Mouse (Mus musculus) heart, postnatal 0 days (tissue): ENCODE data around the gene Ubtf. TPM values are rescaled to one million over a fixed set of nuclear protein-coding genes. Genes with fewer than 3 reads are reported as not detected.

ENCODE experiments used
- ATAC-seq: fragments of 200-750 bp; cut with Nextera tagmentation; 2 replicates; pipeline ENCODE4 v1.8.0; 2017; ENCODE audit warnings: low read depth, moderate number of reproducible peaks, moderate library complexity; ENCODE audit not compliant: insufficient read depth
- DNase-seq: peaks from one replicate; pipeline ENCODE4 v3.0.0-alpha.2; 2016; ENCODE audit warnings: low spot score
- H3K27ac ChIP-seq: fragments of 300-500 bp; sonication (generic); 2 replicates; pipeline ENCODE4 v1.5.1; 2014; ENCODE audit warnings: low read depth, mild to moderate bottlenecking
- H3K27me3 ChIP-seq: fragments of 300-500 bp; sonication (generic); 2 replicates; pipeline ENCODE4 v1.6.1; 2014; ENCODE audit warnings: low read length, mixed read lengths; ENCODE audit not compliant: control insufficient read depth, insufficient read depth
- H3K36me3 ChIP-seq: fragments of 300-500 bp; sonication (generic); replicated peaks from 2 replicates; pipeline ENCODE4 v1.6.1; 2014; ENCODE audit warnings: low read length, mixed read lengths; ENCODE audit not compliant: control insufficient read depth, insufficient read depth
- H3K4me1 ChIP-seq: fragments of 300-500 bp; sonication (generic); 2 replicates; pipeline ENCODE4 v1.6.1; 2014; ENCODE audit warnings: antibody characterized with exemption; ENCODE audit not compliant: control insufficient read depth, insufficient read depth
- H3K4me2 ChIP-seq: fragments of 300-500 bp; sonication (generic); 2 replicates; pipeline ENCODE4 v1.6.1; 2014; ENCODE audit warnings: low read depth, mild to moderate bottlenecking, low read length, moderate library complexity
- H3K4me3 ChIP-seq: fragments of 300-500 bp; sonication (generic); 2 replicates; pipeline ENCODE4 v1.5.1; 2014; ENCODE audit warnings: low read depth, low read length
- H3K9ac ChIP-seq: fragments of 300-500 bp; sonication (generic); replicated peaks from 2 replicates; pipeline ENCODE4 v1.6.1; 2014; ENCODE audit warnings: low read depth, low read length, mixed read lengths
- H3K9me3 ChIP-seq: fragments of 300-500 bp; sonication (generic); replicated peaks from 2 replicates; pipeline ENCODE4 v1.6.1; 2016; ENCODE audit warnings: low read length; ENCODE audit not compliant: control insufficient read depth
- CTCF ChIP-seq: IDR thresholded peaks from 2 replicates; pipeline ENCODE4 v1.5.1; 2016; ENCODE audit warnings: antibody characterized with exemption, control low read depth, low read depth
- EP300 ChIP-seq: IDR thresholded peaks from 2 replicates; pipeline ENCODE4 v1.6.1; 2016; ENCODE audit warnings: antibody characterized with exemption, low read depth
- WGBS: fragments of 180-500 bp; shearing (Covaris S2); extraction: QIAGEN DNeasy Blood & Tissue Kit; methylation state at CpG from one replicate; pipeline ENCODE4 v1.1.7; 2014; 5-methylcytosine and 5-hydroxymethylcytosine counted together
- polyA plus RNA-seq: library from polyadenylated mRNA; unstranded; fragments of >200 nt; fragmentation: Nextera tagmentation; extraction: Ambion mirVana; gene quantifications from 2 replicates; pipeline ENCODE4 v1.2.1, GENCODE M21; 2015
- total RNA-seq: library from RNA; depleted of rRNA; stranded (reverse); fragments of >200 nt; gene quantifications from 2 replicates; pipeline ENCODE4 v1.2.3, GENCODE M21; 2014; ENCODE audit warnings: low replicate concordance

Gene Ubtf
- total and polyA plus RNA-seq, 2 experiments from 2014 or later: 34.5 to 42.5 TPM

GRCm38 (mm10) chr11:102294416-102294815 lies 25.1 kb downstream of the Ubtf start:
- H3K27ac ChIP-seq: peak overlapping the region; percentile 98; the same call in 1 of the 2 replicates

GRCm38 (mm10) chr11:102293971-102294370 lies 25.6 kb downstream of the Ubtf start:
- Histone ChIP-seq H3K36me3 (peaks cover 45% of the 10 kb centered on the region), H3K4me3 (no peak overlapping the region), H3K27ac (no peak overlapping the region), H3K27me3 (no peaks in the 10 kb centered on the region), H3K9ac (peak overlapping the region; percentile 9; the same call in 1 of the 2 replicates), H3K9me3 (no peaks in the 10 kb centered on the region), H3K4me2 (no peak overlapping the region), H3K4me1 (peaks cover 11% of the 10 kb centered on the region)
- ATAC-seq (no peak), DNase-seq (no peak)
- WGBS: 91% methylated on average over 13 of the region's 13 CpGs
- TF ChIP-seq CTCF: no peak
- no peak for TF ChIP-seq EP300

More at GRCm38 (mm10) chr11:102294416-102294815, 25.1 kb downstream of the Ubtf start:
- no peak for ATAC-seq
- 71% methylated on average over 5 of the region's 5 CpGs for WGBS
- Histone ChIP-seq H3K4me2 (no peak overlapping the region), H3K27me3 (no peaks in the 10 kb centered on the region), H3K4me3 (no peak overlapping the region), H3K9me3 (no peaks in the 10 kb centered on the region), H3K36me3 (peaks cover 45% of the 10 kb centered on the region), H3K4me1 (peaks cover 11% of the 10 kb centered on the region), H3K9ac (0 out of 2 replicates have a peak overlapping the region, but pooled peaks have one; percentile 9)
- TF ChIP-seq CTCF (no peak), EP300 (no peak)
- DNase-seq: no peak

- H3K27me3 ChIP-seq: no peaks in the 10 kb centered on the region
- ATAC-seq (no peak), DNase-seq (no peak)
- H3K4me3 ChIP-seq: no peak overlapping the region
- H3K9me3 ChIP-seq: no peaks in the 10 kb centered on the region
- no peak overlapping the region for H3K9ac ChIP-seq
- no peak overlapping the region for H3K27ac ChIP-seq
- 80% methylated on average over 11 of the region's 11 CpGs for WGBS
- no peak overlapping the region for H3K4me2 ChIP-seq
- peaks cover 11% of the 10 kb centered on the region for H3K4me1 ChIP-seq
- H3K36me3 ChIP-seq: peaks cover 60% of the 10 kb centered on the region
- TF ChIP-seq EP300: no peak
- no peak for TF ChIP-seq CTCF
Measured at GRCm38 (mm10) chr11:102291051-102291535, 28.4 kb downstream of the Ubtf start.

GRCm38 (mm10) chr11:102290141-102290540 lies 29.4 kb downstream of the Ubtf start:
- DNase-seq (no peak), ATAC-seq (no peak)
- Histone ChIP-seq H3K27me3 (no peaks in the 10 kb centered on the region), H3K36me3 (peaks cover 60% of the 10 kb centered on the region), H3K4me3 (no peak overlapping the region), H3K4me2 (no peak overlapping the region), H3K27ac (no peak overlapping the region), H3K4me1 (peaks cover 12% of the 10 kb centered on the region), H3K9me3 (no peaks in the 10 kb centered on the region), H3K9ac (0 out of 2 replicates have a peak overlapping the region, but pooled peaks have one; percentile 3)
- TF ChIP-seq EP300: no peak
- no peak for TF ChIP-seq CTCF
- WGBS: 83% methylated on average over 4 of the region's 4 CpGs

- no peak overlapping the region for H3K4me2 ChIP-seq
- peaks cover 60% of the 10 kb centered on the region for H3K36me3 ChIP-seq
- DNase-seq: no peak
- ATAC-seq: no peak
- H3K9me3 ChIP-seq: no peaks in the 10 kb centered on the region
- H3K4me3 ChIP-seq: no peak overlapping the region
- TF ChIP-seq EP300: no peak
- no peak for TF ChIP-seq CTCF
- WGBS: 53% methylated on average over 6 of the region's 6 CpGs
- H3K9ac ChIP-seq: no peak overlapping the region
- no peaks in the 10 kb centered on the region for H3K27me3 ChIP-seq
- 0 out of 2 replicates have a peak, but pooled peaks cover 6% of the 10 kb centered on the region for H3K4me1 ChIP-seq
- no peak overlapping the region for H3K27ac ChIP-seq
Measured at GRCm38 (mm10) chr11:102289511-102290100, 29.9 kb downstream of the Ubtf start.
